Mouse (Mus musculus): ENCODE data around the gene Lrrtm3. TPM values are rescaled to one million over a fixed set of nuclear protein-coding genes. Genes with fewer than 3 reads are reported as not detected.

The Lrrtm3 gene
- total and polyA plus RNA-seq, 3 experiments, result not detected

GRCm38 (mm10) chr10:63979410-63979809 lies 110.7 kb downstream of the Lrrtm3 start:
- Histone ChIP-seq H3K27me3 (replicated peaks) (no peaks in the 10 kb centered on the region), H3K4me2 (ENCODE audit: insufficient read depth, low read depth, poor library complexity, severe bottlenecking) (no peak overlapping the region), H3K79me2 (replicated peaks; ENCODE audit: control insufficient read depth, extremely low read depth, insufficient read depth, poor library complexity, severe bottlenecking) (no peaks in the 10 kb centered on the region), H3K9me3 (replicated peaks; ENCODE audit: low read length) (peaks cover 56% of the 10 kb centered on the region), H3K36me3 (replicated peaks in 1 of 2; ENCODE audit: control insufficient read depth in 1 of 2, insufficient read depth in 1 of 2, low read length in 1 of 2) (no peaks in the 10 kb centered on the region), H3K4me1 (ENCODE audit: control insufficient read depth in 1 of 2, insufficient read depth in 2 of 2) (no peaks in the 10 kb centered on the region), H3K9ac (ENCODE audit: insufficient read depth, low read depth) (no peak overlapping the region), H3K4me3 (replicated peaks in 1 of 3; ENCODE audit: low read depth in 2 of 3, low read length in 2 of 3, poor library complexity in 1 of 3) (no peak overlapping the region), H3K27ac (ENCODE audit: insufficient read depth, low read depth) (no peak overlapping the region)
- in situ Hi-C loops (cut with MboI; ENCODE audit: low pct_ligation_motif_present, low pct_unique_long_range_greater_than_20kb, low sequenced_read_pairs) (no loop called here), dilution Hi-C loops (cut with MboI; ENCODE audit: extremely low pct_ligation_motif_present, extremely low pct_unique_long_range_greater_than_20kb, low sequenced_read_pairs) (no loop called here)
- no peak for DNase-seq (ENCODE audit: extremely low read depth)
- TF ChIP-seq RCOR1 (conservative IDR thresholded peaks at IDR 0.05; ENCODE audit: low read depth, low read length) (no peak), UBTF (IDR thresholded peaks at IDR 0.05; ENCODE audit: low read depth, low read length) (no peak), MYC (IDR thresholded peaks at IDR 0.05; ENCODE audit: low read depth, low read length) (no peak), USF1 (IDR thresholded peaks at IDR 0.05; ENCODE audit: low read depth, low read length) (no peak), CHD2 (IDR thresholded peaks at IDR 0.05; ENCODE audit: low read length) (no peak)

- dilution Hi-C loops (cut with MboI; ENCODE audit: extremely low pct_ligation_motif_present, extremely low pct_unique_long_range_greater_than_20kb, low sequenced_read_pairs), result no loop called here
- no peaks in the 10 kb centered on the region for H3K4me1 ChIP-seq (ENCODE audit: control insufficient read depth in 1 of 2, insufficient read depth in 2 of 2)
- no peak for DNase-seq (ENCODE audit: extremely low read depth)
- H3K27ac ChIP-seq (ENCODE audit: insufficient read depth, low read depth), result no peak overlapping the region
- no peak overlapping the region for H3K9ac ChIP-seq (ENCODE audit: insufficient read depth, low read depth)
- H3K4me2 ChIP-seq (ENCODE audit: insufficient read depth, low read depth, poor library complexity, severe bottlenecking), result no peak overlapping the region
- H3K4me3 ChIP-seq (replicated peaks in 1 of 3; ENCODE audit: low read depth in 2 of 3, low read length in 2 of 3, poor library complexity in 1 of 3), result no peak overlapping the region
- no peaks in the 10 kb centered on the region for H3K36me3 ChIP-seq (replicated peaks in 1 of 2; ENCODE audit: control insufficient read depth in 1 of 2, insufficient read depth in 1 of 2, low read length in 1 of 2)
- in situ Hi-C loops (cut with MboI; ENCODE audit: low pct_ligation_motif_present, low pct_unique_long_range_greater_than_20kb, low sequenced_read_pairs), result no loop called here
- TF ChIP-seq BHLHE40 (IDR thresholded peaks at IDR 0.05; ENCODE audit: low read depth, low read length), result no peak
- TF ChIP-seq EP300 (IDR thresholded peaks at IDR 0.05; ENCODE audit: low read length), result no peak
- no peak for TF ChIP-seq RAD21 (IDR thresholded peaks at IDR 0.05; ENCODE audit: low read depth, low read length)
- TF ChIP-seq SIN3A (IDR thresholded peaks at IDR 0.05; ENCODE audit: low read length), result no peak
- TF ChIP-seq POLR2AphosphoS2 (IDR thresholded peaks at IDR 0.05; ENCODE audit: low read depth, low read length), result no peak
- TF ChIP-seq MAFK (IDR thresholded peaks at IDR 0.05; ENCODE audit: insufficient replicate concordance, low read length), result no peak
- TF ChIP-seq RCOR1 (conservative IDR thresholded peaks at IDR 0.05; ENCODE audit: low read depth, low read length), result no peak
- TF ChIP-seq CHD2 (IDR thresholded peaks at IDR 0.05; ENCODE audit: low read length), result no peak
- TF ChIP-seq MAZ (IDR thresholded peaks at IDR 0.05; ENCODE audit: low read depth, low read length), result no peak
- peaks cover 51% of the 10 kb centered on the region for H3K9me3 ChIP-seq (replicated peaks; ENCODE audit: low read length)
- H3K27me3 ChIP-seq (replicated peaks), result no peaks in the 10 kb centered on the region
- no peaks in the 10 kb centered on the region for H3K79me2 ChIP-seq (replicated peaks; ENCODE audit: control insufficient read depth, extremely low read depth, insufficient read depth, poor library complexity, severe bottlenecking)
These were observed 111.1 kb downstream of the Lrrtm3 start for GRCm38 (mm10) chr10:63978969-63979368.

- Histone ChIP-seq H3K4me3 (replicated peaks in 1 of 3; ENCODE audit: low read depth in 2 of 3, low read length in 2 of 3, poor library complexity in 1 of 3) (no peak overlapping the region), H3K27ac (ENCODE audit: insufficient read depth, low read depth) (no peak overlapping the region), H3K4me1 (ENCODE audit: control insufficient read depth in 1 of 2, insufficient read depth in 2 of 2) (no peaks in the 10 kb centered on the region), H3K9ac (ENCODE audit: insufficient read depth, low read depth) (no peak overlapping the region), H3K27me3 (replicated peaks) (no peaks in the 10 kb centered on the region), H3K36me3 (replicated peaks in 1 of 2; ENCODE audit: control insufficient read depth in 1 of 2, insufficient read depth in 1 of 2, low read length in 1 of 2) (no peaks in the 10 kb centered on the region), H3K9me3 (replicated peaks; ENCODE audit: low read length) (peaks cover 49% of the 10 kb centered on the region), H3K79me2 (replicated peaks; ENCODE audit: control insufficient read depth, extremely low read depth, insufficient read depth, poor library complexity, severe bottlenecking) (no peaks in the 10 kb centered on the region), H3K4me2 (ENCODE audit: insufficient read depth, low read depth, poor library complexity, severe bottlenecking) (no peak overlapping the region)
- dilution Hi-C loops (cut with MboI; ENCODE audit: extremely low pct_ligation_motif_present, extremely low pct_unique_long_range_greater_than_20kb, low sequenced_read_pairs) (no loop called here), in situ Hi-C loops (cut with MboI; ENCODE audit: low pct_ligation_motif_present, low pct_unique_long_range_greater_than_20kb, low sequenced_read_pairs) (no loop called here)
- no peak for DNase-seq (ENCODE audit: extremely low read depth)
- no peak for TF ChIP-seq PAX5 (IDR thresholded peaks at IDR 0.05; ENCODE audit: low read length)
- no peak for TF ChIP-seq JUND (conservative IDR thresholded peaks at IDR 0.05; ENCODE audit: low read depth, low read length)
- no peak for TF ChIP-seq SMC3 (IDR thresholded peaks at IDR 0.05; ENCODE audit: low read depth, low read length)
- no peak for TF ChIP-seq ETS1 (conservative IDR thresholded peaks at IDR 0.05; ENCODE audit: low read depth, low read length)
- TF ChIP-seq MAFK (IDR thresholded peaks at IDR 0.05; ENCODE audit: insufficient replicate concordance, low read length), result no peak
- no peak for TF ChIP-seq TBP (conservative IDR thresholded peaks at IDR 0.05; ENCODE audit: low read depth, low read length)
- no peak for TF ChIP-seq EP300 (IDR thresholded peaks at IDR 0.05; ENCODE audit: low read length)
- TF ChIP-seq JUN (IDR thresholded peaks at IDR 0.05; ENCODE audit: insufficient read depth, low read depth, low read length), result no peak
- TF ChIP-seq ZC3H11A (IDR thresholded peaks at IDR 0.05; ENCODE audit: low read depth, low read length), result no peak
These were observed 111.5 kb downstream of the Lrrtm3 start for GRCm38 (mm10) chr10:63978535-63978934.
